Mouse (Mus musculus) hindbrain, embryonic 16.5 days (tissue): ENCODE results near the gene Farsb. TPM values are rescaled to one million over a fixed set of nuclear protein-coding genes. Genes with fewer than 3 reads are reported as not detected.

Experiments
- ATAC-seq: fragments of 200-750 bp; cut with Nextera tagmentation; 2 replicates; pipeline ENCODE4 v1.8.0; 2017; ENCODE audit warnings: moderate TSS enrichment, moderate library complexity
- H3K27ac ChIP-seq: fragments of 300-500 bp; sonication (generic); 2 replicates; pipeline ENCODE4 v1.5.1; 2014; ENCODE audit warnings: low read depth, mild to moderate bottlenecking, control low read depth, low read length, moderate library complexity
- H3K27me3 ChIP-seq: fragments of 300-500 bp; sonication (generic); replicated peaks from 2 replicates; pipeline ENCODE4 v1.6.1; 2014; ENCODE audit warnings: low read length; ENCODE audit not compliant: control insufficient read depth, insufficient read depth
- H3K36me3 ChIP-seq: fragments of 300-500 bp; sonication (generic); 2 replicates; pipeline ENCODE4 v1.6.1; 2014; ENCODE audit warnings: mild to moderate bottlenecking, low read length, moderate library complexity, mixed read lengths; ENCODE audit not compliant: control insufficient read depth, insufficient read depth
- H3K4me1 ChIP-seq: fragments of 300-500 bp; sonication (generic); 2 replicates; pipeline ENCODE4 v1.6.1; 2014; ENCODE audit warnings: low read depth, low read length; ENCODE audit not compliant: control insufficient read depth, insufficient read depth
- H3K4me2 ChIP-seq: fragments of 300-500 bp; sonication (generic); 2 replicates; pipeline ENCODE4 v1.6.1; 2014; ENCODE audit warnings: mild to moderate bottlenecking, low read length, control low read depth, moderate library complexity
- H3K4me3 ChIP-seq: fragments of 300-500 bp; sonication (generic); 2 replicates; pipeline ENCODE4 v1.5.1; 2014; ENCODE audit warnings: mild to moderate bottlenecking, low read length, control low read depth, moderate library complexity
- H3K9ac ChIP-seq: fragments of 300-500 bp; sonication (generic); 2 replicates; pipeline ENCODE4 v1.6.1; 2014; ENCODE audit warnings: low read depth, mild to moderate bottlenecking, control low read depth, low read length, moderate library complexity
- H3K9me3 ChIP-seq: fragments of 300-500 bp; sonication (generic); 2 replicates; pipeline ENCODE4 v1.6.1; 2014; ENCODE audit warnings: mild to moderate bottlenecking, low read length, moderate library complexity; ENCODE audit not compliant: control insufficient read depth
- WGBS: fragments of 180-500 bp; shearing (Covaris S2); extraction: QIAGEN DNeasy Blood & Tissue Kit; methylation state at CpG from one replicate; pipeline ENCODE4 v1.1.7; 2014; 5-methylcytosine and 5-hydroxymethylcytosine counted together
- polyA plus RNA-seq: library from polyadenylated mRNA; unstranded; fragments of >200 nt; fragmentation: Nextera tagmentation; extraction: Ambion mirVana; gene quantifications from 2 replicates; pipeline ENCODE4 v1.2.1, GENCODE M21; 2015

The Farsb gene
- polyA plus RNA-seq, 1 experiment from 2014 or later: 161 TPM

DNA sequence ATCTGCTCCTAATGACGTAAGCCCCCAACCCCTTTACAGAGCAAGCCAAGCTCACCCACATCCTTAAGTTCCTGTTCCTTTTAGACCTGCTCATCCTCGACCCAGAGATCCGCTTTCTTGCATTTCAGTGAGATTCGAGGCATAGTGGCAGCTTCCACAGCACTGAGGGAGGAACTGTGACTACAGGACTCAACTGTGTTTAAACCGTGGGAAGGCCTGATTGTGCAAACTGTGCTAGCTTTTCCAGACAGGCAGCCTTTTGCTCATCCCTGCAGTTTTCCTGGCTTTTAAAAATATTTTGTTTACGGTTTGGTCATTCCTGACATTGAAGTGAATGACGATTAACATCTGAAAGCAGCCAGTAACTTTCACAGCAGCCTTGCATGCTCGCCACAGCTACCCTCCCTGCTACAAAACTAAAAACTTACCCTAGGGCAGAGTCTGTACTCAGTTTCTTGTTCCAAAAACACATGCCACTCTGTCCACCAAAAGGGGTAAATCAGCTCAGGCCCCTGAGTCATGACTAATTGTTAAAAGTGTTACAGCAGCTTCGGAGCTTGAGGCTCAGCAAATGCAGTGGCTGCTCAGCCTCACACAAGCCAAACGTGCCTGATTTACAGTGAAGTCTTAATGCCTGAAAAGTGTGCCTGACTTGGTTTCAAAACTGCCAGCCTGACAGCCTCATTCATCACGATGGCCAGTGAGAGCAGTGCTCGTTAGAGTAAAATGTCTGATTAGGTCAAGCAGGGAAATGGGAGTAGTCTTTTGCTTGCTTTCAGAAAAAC, 37.4 kb downstream of the Farsb start:
- peak; percentile 70; the same call in 1 of the 2 replicates for ATAC-seq
- Histone ChIP-seq H3K4me3 (no peak overlapping the region), H3K4me2 (no peak overlapping the region), H3K9me3 (no peaks in the 10 kb centered on the region), H3K27me3 (no peaks in the 10 kb centered on the region), H3K27ac (no peak overlapping the region), H3K4me1 (no peaks in the 10 kb centered on the region), H3K36me3 (peaks cover 19% of the 10 kb centered on the region), H3K9ac (no peak overlapping the region)
- WGBS: 72% methylated on average over 12 of the region's 12 CpGs

DNA sequence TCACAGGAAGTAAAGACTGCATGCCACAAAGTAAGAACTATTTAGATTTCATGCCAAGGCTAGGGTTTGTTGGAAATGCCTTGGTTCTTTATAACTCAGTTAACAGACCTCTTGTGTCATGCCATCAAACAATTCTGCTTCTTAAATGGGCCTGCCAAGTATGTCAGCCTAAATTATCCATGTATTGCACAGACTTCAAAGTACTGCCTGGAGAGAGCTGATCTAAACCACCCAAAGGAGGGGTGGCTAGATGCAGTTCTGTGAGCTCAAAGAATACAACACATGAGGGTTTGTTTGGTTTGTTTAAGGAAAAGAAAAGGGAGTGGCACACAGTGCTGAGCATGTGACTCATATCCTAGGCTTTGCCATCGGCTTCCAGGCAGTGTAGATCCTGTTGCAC, 40.6 kb downstream of the Farsb start:
- no peak for ATAC-seq
- no peak overlapping the region for H3K9ac ChIP-seq
- 72% methylated on average over 1 of the region's 1 CpGs for WGBS
- no peak overlapping the region for H3K4me2 ChIP-seq
- H3K27ac ChIP-seq: no peak overlapping the region
- H3K9me3 ChIP-seq: no peaks in the 10 kb centered on the region
- no peaks in the 10 kb centered on the region for H3K27me3 ChIP-seq
- H3K4me3 ChIP-seq: no peak overlapping the region
- no peaks in the 10 kb centered on the region for H3K4me1 ChIP-seq
- H3K36me3 ChIP-seq: peaks cover 8% of the 10 kb centered on the region; the same call in 1 of the 2 replicates

DNA sequence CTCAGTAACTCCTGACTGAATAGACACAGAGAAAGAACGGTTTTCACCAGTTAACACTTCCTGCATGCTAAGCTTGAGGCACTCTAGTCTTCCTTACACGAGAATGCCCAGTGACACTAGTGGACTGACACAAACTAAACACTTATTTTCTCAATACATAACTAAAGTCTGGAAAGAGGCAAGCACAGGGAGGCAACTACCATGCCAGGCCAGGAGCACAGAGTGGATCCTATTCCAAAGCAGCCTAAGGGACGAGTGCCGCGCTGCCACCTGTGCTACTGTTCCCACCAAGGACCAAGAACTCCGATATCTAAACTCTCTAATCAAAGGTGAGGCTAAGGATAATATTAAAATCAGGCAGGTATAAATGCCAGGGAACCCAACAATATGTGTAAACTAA, 42.0 kb downstream of the Farsb start:
- Histone ChIP-seq H3K4me3 (no peak overlapping the region), H3K27me3 (no peaks in the 10 kb centered on the region), H3K36me3 (peaks cover 10% of the 10 kb centered on the region; the same call in 1 of the 2 replicates), H3K9me3 (no peaks in the 10 kb centered on the region), H3K27ac (no peak overlapping the region), H3K9ac (no peak overlapping the region), H3K4me1 (no peaks in the 10 kb centered on the region), H3K4me2 (no peak overlapping the region)
- WGBS: 93% methylated on average over 6 of the region's 6 CpGs
- ATAC-seq: no peak

DNA sequence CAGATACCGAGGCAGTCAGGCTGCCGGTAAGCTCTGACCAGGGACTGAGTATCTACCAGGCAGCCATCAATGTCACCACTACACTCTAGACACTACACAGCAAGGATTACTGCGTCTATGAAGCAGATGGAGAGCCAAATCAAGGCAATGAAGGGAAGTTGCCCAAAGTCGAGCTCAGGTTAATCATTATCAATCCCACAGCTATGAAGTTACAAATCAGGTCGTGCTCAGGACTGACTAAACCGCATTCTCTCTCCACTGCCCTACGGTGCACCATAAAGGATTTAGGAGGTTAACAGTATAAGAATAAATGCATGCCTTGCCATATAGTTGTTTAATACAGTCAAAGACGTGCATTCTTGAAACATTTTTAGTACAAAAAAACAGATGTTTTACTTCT, 42.5 kb downstream of the Farsb start:
- Histone ChIP-seq H3K4me2 (no peak overlapping the region), H3K9ac (no peak overlapping the region), H3K9me3 (no peaks in the 10 kb centered on the region), H3K27me3 (no peaks in the 10 kb centered on the region), H3K36me3 (peaks cover 10% of the 10 kb centered on the region; the same call in 1 of the 2 replicates), H3K4me3 (no peak overlapping the region), H3K4me1 (no peaks in the 10 kb centered on the region), H3K27ac (no peak overlapping the region)
- 88% methylated on average over 8 of the region's 8 CpGs for WGBS
- no peak for ATAC-seq

DNA sequence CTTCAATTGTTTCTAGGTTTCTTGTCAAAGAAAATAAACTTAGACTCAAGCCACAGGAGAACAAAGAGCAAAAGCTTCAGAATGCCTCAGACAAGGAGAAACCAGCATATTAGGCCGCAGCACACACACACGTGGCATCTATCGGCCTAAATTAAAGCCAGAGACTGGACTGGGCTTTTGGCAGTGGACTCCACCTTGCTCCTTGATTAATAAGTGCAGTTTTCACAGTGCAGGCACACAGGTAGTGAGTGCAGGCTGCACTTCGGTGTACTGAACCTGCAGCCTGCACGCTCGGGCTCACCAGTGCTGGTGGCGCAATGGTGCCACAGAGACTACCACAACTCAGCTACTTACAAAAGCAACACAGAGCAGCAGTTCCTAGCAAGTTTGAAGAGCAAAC, 45.6 kb downstream of the Farsb start:
- Histone ChIP-seq H3K4me2 (no peak overlapping the region), H3K4me3 (no peak overlapping the region), H3K9ac (no peak overlapping the region), H3K9me3 (no peaks in the 10 kb centered on the region), H3K36me3 (0 out of 2 replicates have a peak, but pooled peaks cover 3% of the 10 kb centered on the region), H3K27ac (no peak overlapping the region), H3K4me1 (no peaks in the 10 kb centered on the region), H3K27me3 (no peaks in the 10 kb centered on the region)
- 90% methylated on average over 7 of the region's 7 CpGs for WGBS
- ATAC-seq: no peak

DNA sequence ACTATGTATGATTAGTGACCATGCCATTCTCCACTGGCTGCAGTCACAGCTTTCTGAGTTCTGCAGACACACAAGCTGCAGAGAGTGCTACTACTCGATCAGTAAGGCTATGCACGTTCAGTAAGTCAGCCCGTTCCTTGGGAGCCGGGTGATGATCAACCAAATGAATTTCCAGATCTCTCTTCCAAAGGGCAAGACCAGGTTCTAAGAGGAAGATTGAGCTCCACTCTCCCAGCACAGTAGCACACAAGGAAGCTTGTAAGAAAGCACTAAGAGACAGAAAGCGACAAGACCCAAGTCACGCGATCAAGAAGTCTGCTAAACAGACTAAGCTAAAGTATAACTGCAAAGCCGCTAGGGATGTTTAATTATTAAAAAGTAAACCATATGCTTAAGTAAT, 48.0 kb downstream of the Farsb start:
- ATAC-seq: no peak
- Histone ChIP-seq H3K4me2 (no peak overlapping the region), H3K4me3 (no peak overlapping the region), H3K9me3 (no peaks in the 10 kb centered on the region), H3K27ac (no peak overlapping the region), H3K27me3 (no peaks in the 10 kb centered on the region), H3K36me3 (0 out of 2 replicates have a peak, but pooled peaks cover 3% of the 10 kb centered on the region), H3K4me1 (no peaks in the 10 kb centered on the region), H3K9ac (no peak overlapping the region)
- 89% methylated on average over 8 of the region's 8 CpGs for WGBS

DNA sequence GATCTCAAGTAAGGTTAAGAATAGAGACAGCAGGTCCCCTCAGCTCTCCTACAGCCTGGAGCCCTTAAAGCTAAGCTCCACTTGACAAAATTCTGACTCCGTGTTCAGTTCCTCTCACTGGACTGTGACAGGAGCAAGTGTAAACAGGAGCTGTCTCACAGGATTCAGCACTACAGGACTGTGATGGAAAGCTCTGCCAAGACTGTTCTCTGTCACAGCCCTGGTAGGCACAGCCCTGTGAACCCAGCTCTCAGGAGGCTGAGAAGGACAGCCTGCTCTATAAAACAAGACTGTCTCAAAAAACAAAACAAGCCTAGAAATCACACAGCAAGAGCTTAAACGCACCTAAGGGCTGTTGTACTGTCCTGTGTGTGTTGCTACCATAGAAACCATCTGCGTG, 51.5 kb downstream of the Farsb start:
- H3K9me3 ChIP-seq: no peaks in the 10 kb centered on the region
- no peak overlapping the region for H3K4me3 ChIP-seq
- H3K36me3 ChIP-seq: no peaks in the 10 kb centered on the region
- no peak for ATAC-seq
- H3K9ac ChIP-seq: no peak overlapping the region
- no peak overlapping the region for H3K4me2 ChIP-seq
- no peaks in the 10 kb centered on the region for H3K4me1 ChIP-seq
- WGBS: 84% methylated on average over 3 of the region's 3 CpGs
- no peaks in the 10 kb centered on the region for H3K27me3 ChIP-seq
- no peak overlapping the region for H3K27ac ChIP-seq

DNA sequence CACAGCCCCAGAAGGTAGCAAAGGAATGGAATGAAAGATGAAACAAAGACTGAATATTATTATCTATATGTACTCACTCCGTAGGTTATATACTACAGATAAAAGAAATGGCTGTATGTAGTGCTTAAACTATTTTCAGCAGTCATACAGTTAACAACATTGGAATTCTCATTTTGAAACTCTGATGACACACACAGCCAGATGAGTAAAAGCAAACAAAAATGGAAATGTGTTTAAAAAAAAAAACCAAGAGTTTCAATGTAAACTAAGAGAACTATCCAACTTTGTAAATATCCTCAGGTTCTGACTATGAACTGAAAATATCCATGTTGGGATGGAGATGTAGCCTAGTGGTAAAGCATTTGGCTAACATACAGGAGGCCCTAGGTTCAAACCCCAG, 52.3 kb downstream of the Farsb start:
- 96% methylated on average over 1 of the region's 1 CpGs for WGBS
- 0 out of 2 replicates have a peak, but pooled peaks cover 1% of the 10 kb centered on the region for H3K36me3 ChIP-seq

DNA sequence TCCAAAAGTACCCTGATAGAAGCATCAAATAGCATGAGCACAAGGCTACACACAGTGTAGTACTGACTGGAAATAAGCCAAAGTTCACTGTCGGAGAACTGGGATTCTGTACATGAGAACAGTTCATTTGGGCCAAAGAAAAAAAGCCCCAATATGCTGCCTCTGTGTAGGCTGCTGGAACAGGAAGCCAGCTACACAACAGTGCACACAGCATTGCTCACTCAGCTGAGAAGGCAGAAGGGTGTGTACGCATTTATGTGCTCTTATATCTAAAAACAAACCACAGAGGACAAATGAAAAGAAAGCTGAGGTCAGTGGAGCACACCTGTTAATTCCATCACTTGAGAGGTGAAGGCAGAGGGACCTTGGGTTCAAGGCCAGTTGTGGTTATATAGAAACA, 52.7 kb downstream of the Farsb start:
- Histone ChIP-seq H3K9ac (no peak overlapping the region), H3K4me1 (no peaks in the 10 kb centered on the region), H3K4me3 (no peak overlapping the region), H3K27ac (no peak overlapping the region), H3K36me3 (0 out of 2 replicates have a peak, but pooled peaks cover 2% of the 10 kb centered on the region), H3K27me3 (no peaks in the 10 kb centered on the region), H3K9me3 (no peaks in the 10 kb centered on the region), H3K4me2 (no peak overlapping the region)
- ATAC-seq: no peak
- WGBS: 69% methylated on average over 2 of the region's 2 CpGs

More for the DNA sequence above, 52.3 kb downstream of the Farsb start:
- no peak for ATAC-seq
- H3K9me3 ChIP-seq: no peaks in the 10 kb centered on the region
- H3K4me2 ChIP-seq: no peak overlapping the region
- H3K9ac ChIP-seq: no peak overlapping the region
- no peak overlapping the region for H3K27ac ChIP-seq
- no peaks in the 10 kb centered on the region for H3K27me3 ChIP-seq
- H3K4me3 ChIP-seq: no peak overlapping the region
- no peaks in the 10 kb centered on the region for H3K4me1 ChIP-seq
